Mouse (Mus musculus) intestine, embryonic 14.5 days (tissue): ENCODE measurements at regions not wholly inside any gene's neighbourhood (a gene's known extent, or its start where the extent isn't known, plus 50 kb on each side); places are given as distances from the start of the nearest gene placed in this dataset.

Experiments used
- ATAC-seq: fragments of 200-750 bp; cut with Nextera tagmentation; replicated peaks from 2 replicates; pipeline ENCODE4 v1.8.0; 2017; ENCODE audit warnings: low read depth, moderate number of reproducible peaks, moderate TSS enrichment, moderate library complexity; ENCODE audit not compliant: low FRiP score, low TSS enrichment
- DNase-seq: peaks from one replicate; pipeline ENCODE4 v3.0.0-alpha.2; 2018; ENCODE audit warnings: low spot score
- H3K27ac ChIP-seq: fragments of 300-500 bp; sonication (generic); 2 replicates; pipeline ENCODE4 v1.5.1; 2014; ENCODE audit warnings: low read depth, mild to moderate bottlenecking, control low read depth
- H3K27me3 ChIP-seq: fragments of 300-500 bp; sonication (generic); replicated peaks from 2 replicates; pipeline ENCODE4 v1.6.1; 2014; ENCODE audit warnings: low read length, control low read depth; ENCODE audit not compliant: control insufficient read depth, insufficient read depth
- H3K36me3 ChIP-seq: fragments of 300-500 bp; sonication (generic); 2 replicates; pipeline ENCODE4 v1.6.1; 2014; ENCODE audit warnings: low read length, control low read depth; ENCODE audit not compliant: control insufficient read depth, insufficient read depth
- H3K4me1 ChIP-seq: fragments of 300-500 bp; sonication (generic); replicated peaks from 2 replicates; pipeline ENCODE4 v1.6.1; 2014; ENCODE audit warnings: low read length, control low read depth, mixed read lengths; ENCODE audit not compliant: control insufficient read depth, insufficient read depth
- H3K4me2 ChIP-seq: fragments of 300-500 bp; sonication (generic); 2 replicates; pipeline ENCODE4 v1.6.1; 2014; ENCODE audit warnings: low read length
- H3K4me3 ChIP-seq: fragments of 300-500 bp; sonication (generic); 2 replicates; pipeline ENCODE4 v1.5.1; 2014; ENCODE audit warnings: low read depth, low read length, control low read depth, mixed read lengths
- H3K9ac ChIP-seq: fragments of 300-500 bp; sonication (generic); 2 replicates; pipeline ENCODE4 v1.6.1; 2014; ENCODE audit warnings: mild to moderate bottlenecking, low read length
- H3K9me3 ChIP-seq: fragments of 300-500 bp; sonication (generic); 2 replicates; pipeline ENCODE4 v1.6.1; 2016; ENCODE audit warnings: low read length, control low read depth; ENCODE audit not compliant: control insufficient read depth
- WGBS: fragments of 180-500 bp; shearing (Covaris S2); extraction: QIAGEN DNeasy Blood & Tissue Kit; methylation state at CpG from one replicate; pipeline ENCODE4 v1.1.7; 2014; 5-methylcytosine and 5-hydroxymethylcytosine counted together

GRCm38 (mm10) chr2:63920997-63921396 lies 176.8 kb downstream of the Fign start:
- Histone ChIP-seq H3K27me3 (no peaks in the 10 kb centered on the region), H3K4me2 (no peak overlapping the region), H3K4me1 (no peaks in the 10 kb centered on the region), H3K4me3 (no peak overlapping the region), H3K36me3 (no peaks in the 10 kb centered on the region), H3K27ac (no peak overlapping the region), H3K9ac (no peak overlapping the region), H3K9me3 (no peaks in the 10 kb centered on the region)
- DNase-seq (no peak), ATAC-seq (no peak)
- 21% methylated on average over 3 of the region's 3 CpGs for WGBS

GRCm38 (mm10) chr2:63920019-63920418 lies 177.8 kb downstream of the Fign start:
- DNase-seq (no peak), ATAC-seq (no peak)
- H3K27ac ChIP-seq = no peak overlapping the region
- no peaks in the 10 kb centered on the region for H3K4me1 ChIP-seq
- H3K4me2 ChIP-seq = no peak overlapping the region
- H3K9me3 ChIP-seq = no peaks in the 10 kb centered on the region
- H3K9ac ChIP-seq = no peak overlapping the region
- no peak overlapping the region for H3K4me3 ChIP-seq
- no peaks in the 10 kb centered on the region for H3K36me3 ChIP-seq
- WGBS = 89% methylated on average over 4 of the region's 4 CpGs
- H3K27me3 ChIP-seq = no peaks in the 10 kb centered on the region

GRCm38 (mm10) chr2:63900644-63901043 lies 197.2 kb downstream of the Fign start:
- H3K36me3 ChIP-seq = no peaks in the 10 kb centered on the region
- H3K4me1 ChIP-seq = no peaks in the 10 kb centered on the region
- H3K9me3 ChIP-seq = no peaks in the 10 kb centered on the region
- H3K27ac ChIP-seq = no peak overlapping the region
- no peak overlapping the region for H3K4me3 ChIP-seq
- H3K9ac ChIP-seq = no peak overlapping the region
- H3K27me3 ChIP-seq = no peaks in the 10 kb centered on the region
- H3K4me2 ChIP-seq = no peak overlapping the region
- no peak for DNase-seq
- ATAC-seq = no peak

- DNase-seq (no peak), ATAC-seq (no peak)
- no peaks in the 10 kb centered on the region for H3K9me3 ChIP-seq
- peaks cover 3% of the 10 kb centered on the region; the same call in 1 of the 2 replicates for H3K4me1 ChIP-seq
- no peak overlapping the region for H3K4me3 ChIP-seq
- 56% methylated on average over 6 of the region's 6 CpGs for WGBS
- H3K27me3 ChIP-seq = no peaks in the 10 kb centered on the region
- H3K4me2 ChIP-seq = no peak overlapping the region
- no peak overlapping the region for H3K27ac ChIP-seq
- no peak overlapping the region for H3K9ac ChIP-seq
- H3K36me3 ChIP-seq = no peaks in the 10 kb centered on the region
Measured at GRCm38 (mm10) chr2:63878477-63878876, 219.4 kb downstream of the Fign start.

- no peaks in the 10 kb centered on the region for H3K27me3 ChIP-seq
- H3K4me2 ChIP-seq = no peak overlapping the region
- no peak overlapping the region for H3K27ac ChIP-seq
- peaks cover 3% of the 10 kb centered on the region; the same call in 1 of the 2 replicates for H3K4me1 ChIP-seq
- no peaks in the 10 kb centered on the region for H3K9me3 ChIP-seq
- no peak for DNase-seq
- H3K4me3 ChIP-seq = no peak overlapping the region
- ATAC-seq = no peak
- H3K9ac ChIP-seq = no peak overlapping the region
- no peaks in the 10 kb centered on the region for H3K36me3 ChIP-seq
Measured at GRCm38 (mm10) chr2:63877387-63877786, 220.5 kb downstream of the Fign start.

- H3K9me3 ChIP-seq = no peaks in the 10 kb centered on the region
- no peaks in the 10 kb centered on the region for H3K27me3 ChIP-seq
- no peak overlapping the region for H3K27ac ChIP-seq
- no peak overlapping the region for H3K4me2 ChIP-seq
- WGBS = 7% methylated on average over 3 of the region's 3 CpGs
- no peak overlapping the region for H3K4me3 ChIP-seq
- no peak overlapping the region for H3K9ac ChIP-seq
- peaks cover 3% of the 10 kb centered on the region; the same call in 1 of the 2 replicates for H3K4me1 ChIP-seq
- no peaks in the 10 kb centered on the region for H3K36me3 ChIP-seq
- DNase-seq (no peak), ATAC-seq (no peak)
Measured at GRCm38 (mm10) chr2:63876375-63876774, 221.5 kb downstream of the Fign start.

GRCm38 (mm10) chr2:63875101-63875500 lies 222.7 kb downstream of the Fign start:
- ATAC-seq (no peak), DNase-seq (no peak)
- H3K4me1 ChIP-seq = peaks cover 3% of the 10 kb centered on the region; the same call in 1 of the 2 replicates
- H3K27me3 ChIP-seq = no peaks in the 10 kb centered on the region
- H3K9ac ChIP-seq = no peak overlapping the region
- 37% methylated on average over 4 of the region's 4 CpGs for WGBS
- H3K9me3 ChIP-seq = no peaks in the 10 kb centered on the region
- H3K4me3 ChIP-seq = no peak overlapping the region
- no peak overlapping the region for H3K4me2 ChIP-seq
- no peaks in the 10 kb centered on the region for H3K36me3 ChIP-seq
- H3K27ac ChIP-seq = no peak overlapping the region

- no peaks in the 10 kb centered on the region for H3K9me3 ChIP-seq
- H3K4me1 ChIP-seq = peaks cover 4% of the 10 kb centered on the region; the same call in 1 of the 2 replicates
- H3K27me3 ChIP-seq = no peaks in the 10 kb centered on the region
- DNase-seq (no peak), ATAC-seq (no peak)
- H3K9ac ChIP-seq = no peak overlapping the region
- no peak overlapping the region for H3K4me3 ChIP-seq
- H3K4me2 ChIP-seq = no peak overlapping the region
- 58% methylated on average over 8 of the region's 8 CpGs for WGBS
- H3K36me3 ChIP-seq = no peaks in the 10 kb centered on the region
- no peak overlapping the region for H3K27ac ChIP-seq
Measured at GRCm38 (mm10) chr2:63866524-63866923, 231.3 kb downstream of the Fign start.

- no peak overlapping the region for H3K9ac ChIP-seq
- 79% methylated on average over 3 of the region's 3 CpGs for WGBS
- H3K27me3 ChIP-seq = no peaks in the 10 kb centered on the region
- H3K36me3 ChIP-seq = no peaks in the 10 kb centered on the region
- H3K4me1 ChIP-seq = peaks cover 4% of the 10 kb centered on the region; the same call in 1 of the 2 replicates
- no peak for DNase-seq
- no peak overlapping the region for H3K4me2 ChIP-seq
- H3K9me3 ChIP-seq = no peaks in the 10 kb centered on the region
- no peak overlapping the region for H3K4me3 ChIP-seq
- H3K27ac ChIP-seq = no peak overlapping the region
- no peak for ATAC-seq
Measured at GRCm38 (mm10) chr2:63861821-63862220, 236.0 kb downstream of the Fign start.
